Mouse (Mus musculus): ENCODE results near the gene Col18a1. TPM values are rescaled to one million over a fixed set of nuclear protein-coding genes. Genes with fewer than 3 reads are reported as not detected.

The Col18a1 gene
- polyA plus RNA-seq, 1 experiment = 85.0 TPM

DNA sequence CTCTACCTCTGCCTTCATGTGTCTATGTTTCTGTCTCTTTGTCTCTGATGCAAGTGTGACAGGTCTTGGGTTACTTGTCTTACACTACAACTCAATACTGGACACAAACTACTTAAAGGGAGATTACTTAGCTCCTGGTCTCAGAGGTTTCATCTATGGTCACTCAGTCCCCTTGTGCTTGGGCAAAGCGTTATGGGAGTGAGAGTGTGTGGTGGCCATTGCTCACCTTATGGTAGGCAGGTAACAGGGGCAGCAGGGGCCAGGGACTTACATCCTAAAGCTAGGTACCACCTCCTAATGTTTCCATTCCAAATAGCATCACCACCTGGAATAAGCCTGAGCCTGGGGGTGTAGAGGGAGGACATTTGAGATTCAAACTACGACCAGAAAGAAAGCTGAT lies 39.8 kb upstream of the Col18a1 start:
- H3K4me1 ChIP-seq (ENCODE audit: control insufficient read depth, insufficient read depth, low read length) = peaks cover 21% of the 10 kb centered on the region
- peak overlapping the region; percentile 93 for H3K27ac ChIP-seq (ENCODE audit: insufficient read depth, low read length)
- no peak for TF ChIP-seq CTCF (IDR thresholded peaks at IDR 0.05; ENCODE audit: borderline replicate concordance, insufficient read depth, low read length)
- TF ChIP-seq POLR2A (IDR thresholded peaks at IDR 0.05; ENCODE audit: low read depth, low read length) = no peak
- H3K4me3 ChIP-seq (ENCODE audit: insufficient read depth, low read length) = no peak overlapping the region

DNA sequence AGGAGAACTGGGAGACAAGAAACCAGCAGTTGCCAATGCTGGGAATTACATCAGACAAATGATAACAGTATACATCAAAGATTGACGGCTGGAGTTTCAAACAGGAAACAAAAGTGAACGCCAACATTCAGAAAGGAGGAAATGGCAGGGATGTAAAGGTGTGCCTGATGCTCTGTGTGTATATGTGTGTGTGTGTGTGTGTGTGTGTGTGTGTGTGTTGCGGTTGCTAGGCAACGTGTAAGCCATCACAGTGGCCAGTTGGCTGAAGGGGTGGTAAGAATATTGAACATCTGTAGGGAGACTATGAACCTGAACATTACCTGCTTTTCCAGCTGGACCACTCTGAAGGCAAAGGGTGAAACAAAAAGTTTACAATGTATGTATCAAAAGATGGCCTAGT lies 37.6 kb upstream of the Col18a1 start:
- TF ChIP-seq POLR2A (IDR thresholded peaks at IDR 0.05; ENCODE audit: low read depth, low read length) (no peak), CTCF (IDR thresholded peaks at IDR 0.05; ENCODE audit: borderline replicate concordance, insufficient read depth, low read length) (no peak)
- no peak overlapping the region for H3K4me3 ChIP-seq (ENCODE audit: insufficient read depth, low read length)
- H3K27ac ChIP-seq (ENCODE audit: insufficient read depth, low read length) = no peak overlapping the region
- H3K4me1 ChIP-seq (ENCODE audit: control insufficient read depth, insufficient read depth, low read length) = peaks cover 12% of the 10 kb centered on the region

DNA sequence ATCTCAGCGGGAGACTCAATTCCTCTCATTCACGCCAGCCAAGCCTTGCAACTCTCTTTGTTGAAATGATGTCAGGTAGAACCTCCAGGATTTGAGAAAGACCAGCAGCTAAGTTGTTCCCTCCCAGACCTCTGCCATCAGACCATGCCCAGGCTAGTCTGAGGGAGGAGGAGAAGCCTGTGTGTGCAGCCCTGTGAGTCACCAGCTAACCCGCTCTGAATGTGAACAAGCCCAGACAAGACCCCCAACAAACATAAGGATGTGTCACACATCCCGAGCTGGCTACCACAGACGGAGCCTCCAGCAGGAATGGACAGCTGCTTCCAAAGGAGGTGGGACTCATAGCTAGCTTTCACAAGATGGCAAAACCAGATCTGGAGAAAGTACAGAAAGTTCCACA lies 35.6 kb upstream of the Col18a1 start:
- no peak for TF ChIP-seq CTCF (IDR thresholded peaks at IDR 0.05; ENCODE audit: borderline replicate concordance, insufficient read depth, low read length)
- peak; percentile 20; the same call in 1 of the 2 replicates for TF ChIP-seq POLR2A (IDR thresholded peaks at IDR 0.05; ENCODE audit: low read depth, low read length)
- Histone ChIP-seq H3K27ac (ENCODE audit: insufficient read depth, low read length) (peak overlapping the region; percentile 88), H3K4me3 (ENCODE audit: insufficient read depth, low read length) (no peak overlapping the region), H3K4me1 (ENCODE audit: control insufficient read depth, insufficient read depth, low read length) (peaks cover 5% of the 10 kb centered on the region)

DNA sequence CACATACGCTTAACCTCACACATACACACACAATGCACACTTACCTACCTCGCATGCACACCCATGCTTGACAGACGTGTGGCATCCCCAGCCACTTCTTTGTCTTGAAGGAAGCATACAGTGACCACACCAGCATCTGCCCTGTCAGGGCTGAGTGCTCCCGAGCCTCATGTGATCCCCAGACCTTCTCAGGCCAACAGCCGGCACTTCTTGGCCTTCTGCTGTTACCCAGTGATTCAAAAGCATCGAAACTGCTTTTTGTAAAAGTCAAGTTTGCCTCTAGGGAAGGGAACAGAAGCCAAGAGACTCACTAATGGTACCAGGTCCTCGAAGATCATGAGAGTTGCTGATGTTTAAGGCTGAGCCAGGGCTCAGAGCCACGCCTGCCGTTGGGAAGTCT lies 33.9 kb upstream of the Col18a1 start:
- no peaks in the 10 kb centered on the region for H3K4me1 ChIP-seq (ENCODE audit: control insufficient read depth, insufficient read depth, low read length)
- H3K4me3 ChIP-seq (ENCODE audit: insufficient read depth, low read length) = no peak overlapping the region
- no peak for TF ChIP-seq CTCF (IDR thresholded peaks at IDR 0.05; ENCODE audit: borderline replicate concordance, insufficient read depth, low read length)
- TF ChIP-seq POLR2A (IDR thresholded peaks at IDR 0.05; ENCODE audit: low read depth, low read length) = no peak
- H3K27ac ChIP-seq (ENCODE audit: insufficient read depth, low read length) = no peak overlapping the region

DNA sequence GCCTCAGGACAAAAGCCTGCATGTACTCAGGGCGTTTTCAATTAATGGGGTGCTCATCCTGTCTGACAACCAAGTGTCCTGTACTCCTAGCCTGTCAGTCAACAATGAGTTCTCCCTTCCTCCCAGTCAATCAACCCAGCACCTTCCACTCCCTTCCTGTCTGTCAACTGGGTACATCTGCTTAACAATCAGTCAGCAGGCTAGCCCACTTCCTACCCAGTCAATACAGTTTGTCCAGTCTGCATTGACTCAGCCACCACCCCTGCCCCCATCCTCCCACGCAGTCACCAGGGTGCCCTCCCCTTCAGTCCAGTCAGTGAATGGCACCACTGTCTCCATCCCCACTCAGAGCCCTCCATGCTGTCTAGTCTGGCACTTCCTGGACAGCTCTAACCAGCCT lies 32.9 kb upstream of the Col18a1 start:
- no peak overlapping the region for H3K27ac ChIP-seq (ENCODE audit: insufficient read depth, low read length)
- H3K4me3 ChIP-seq (ENCODE audit: insufficient read depth, low read length) = no peak overlapping the region
- TF ChIP-seq CTCF (IDR thresholded peaks at IDR 0.05; ENCODE audit: borderline replicate concordance, insufficient read depth, low read length) (no peak), POLR2A (IDR thresholded peaks at IDR 0.05; ENCODE audit: low read depth, low read length) (no peak)
- no peaks in the 10 kb centered on the region for H3K4me1 ChIP-seq (ENCODE audit: control insufficient read depth, insufficient read depth, low read length)

DNA sequence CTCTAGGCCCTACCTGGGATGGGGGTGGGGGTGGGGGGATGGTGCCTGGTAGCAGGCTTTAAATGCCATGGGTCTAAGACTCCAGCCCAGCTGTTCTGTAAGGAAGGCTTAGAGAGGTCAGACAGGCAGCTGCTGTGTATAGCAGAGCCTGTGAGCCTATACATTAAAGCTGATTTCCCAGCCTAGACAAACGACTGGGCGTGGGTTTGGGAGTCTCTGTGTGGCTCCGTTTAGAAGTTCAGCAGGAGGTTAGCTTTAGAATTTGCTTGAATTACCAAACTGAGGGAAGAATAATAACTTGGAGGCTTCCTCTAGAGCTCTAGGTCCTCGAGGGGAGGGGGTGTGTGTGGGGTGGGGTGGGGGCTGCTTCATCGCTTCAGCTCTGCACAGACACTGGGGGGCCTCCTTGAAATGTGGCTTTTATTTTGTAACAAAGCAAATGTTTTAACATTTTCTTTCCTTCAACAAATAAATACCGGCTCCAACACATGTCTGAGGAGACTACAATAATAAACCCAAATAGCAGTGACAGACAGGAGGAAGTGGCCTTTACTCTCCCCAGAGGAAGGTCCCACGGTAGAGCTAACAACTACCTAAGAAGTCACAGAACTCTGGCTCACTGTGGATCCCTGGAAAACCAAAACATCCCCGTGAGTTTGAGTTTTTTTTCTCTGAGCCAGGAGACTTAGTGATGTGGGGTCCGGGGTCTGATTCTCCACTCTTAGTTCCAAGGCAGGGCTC lies 31.3 kb upstream of the Col18a1 start:
- Histone ChIP-seq H3K4me3 (ENCODE audit: insufficient read depth, low read length) (no peak overlapping the region), H3K27ac (ENCODE audit: insufficient read depth, low read length) (no peak overlapping the region), H3K4me1 (ENCODE audit: control insufficient read depth, insufficient read depth, low read length) (no peaks in the 10 kb centered on the region)
- TF ChIP-seq CTCF (IDR thresholded peaks at IDR 0.05; ENCODE audit: borderline replicate concordance, insufficient read depth, low read length) (no peak), POLR2A (IDR thresholded peaks at IDR 0.05; ENCODE audit: low read depth, low read length) (no peak)

DNA sequence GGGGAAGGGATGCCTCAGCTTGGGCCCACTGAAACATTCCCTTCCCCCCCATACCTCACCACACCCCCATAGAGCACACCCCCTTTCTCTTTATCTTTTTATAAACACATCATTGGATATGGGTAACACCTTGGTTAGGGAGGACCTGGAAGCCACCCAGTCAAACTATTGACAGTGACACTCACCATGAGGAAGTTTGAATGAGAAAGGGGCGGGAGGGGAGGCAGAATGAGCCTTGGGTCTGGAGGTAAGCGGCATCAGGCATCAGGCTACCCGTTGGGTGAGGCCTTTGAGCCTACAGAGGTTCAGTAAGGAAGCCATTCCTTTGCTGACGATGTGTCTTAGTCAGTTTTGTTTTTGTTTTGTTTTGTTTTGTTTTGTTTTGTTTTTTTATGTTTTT lies 30.3 kb upstream of the Col18a1 start:
- no peaks in the 10 kb centered on the region for H3K4me1 ChIP-seq (ENCODE audit: control insufficient read depth, insufficient read depth, low read length)
- H3K27ac ChIP-seq (ENCODE audit: insufficient read depth, low read length) = no peak overlapping the region
- no peak for TF ChIP-seq POLR2A (IDR thresholded peaks at IDR 0.05; ENCODE audit: low read depth, low read length)
- no peak for TF ChIP-seq CTCF (IDR thresholded peaks at IDR 0.05; ENCODE audit: borderline replicate concordance, insufficient read depth, low read length)
- no peak overlapping the region for H3K4me3 ChIP-seq (ENCODE audit: insufficient read depth, low read length)

DNA sequence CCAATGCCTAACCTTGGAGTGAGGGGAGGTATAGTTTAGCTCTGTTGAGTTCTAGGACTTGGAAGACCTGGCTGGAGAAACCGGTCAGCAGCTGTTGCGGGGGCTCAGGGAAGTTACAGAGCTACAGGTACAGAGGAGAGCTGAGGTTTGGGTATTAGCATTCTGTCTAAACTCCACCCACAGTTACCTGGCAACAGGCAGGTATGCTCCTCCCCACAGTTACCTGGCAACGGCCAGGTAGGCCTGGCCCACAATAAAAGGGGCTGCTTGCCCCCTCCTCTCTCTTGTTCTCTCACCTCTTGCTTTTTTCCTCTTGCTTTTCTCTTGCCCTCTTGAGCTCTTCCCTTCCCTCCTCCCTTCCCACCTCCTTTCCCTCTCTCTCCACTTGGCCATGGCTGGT lies 29.8 kb upstream of the Col18a1 start:
- no peaks in the 10 kb centered on the region for H3K4me1 ChIP-seq (ENCODE audit: control insufficient read depth, insufficient read depth, low read length)
- no peak overlapping the region for H3K4me3 ChIP-seq (ENCODE audit: insufficient read depth, low read length)
- TF ChIP-seq POLR2A (IDR thresholded peaks at IDR 0.05; ENCODE audit: low read depth, low read length) = no peak
- TF ChIP-seq CTCF (IDR thresholded peaks at IDR 0.05; ENCODE audit: borderline replicate concordance, insufficient read depth, low read length) = no peak
- no peak overlapping the region for H3K27ac ChIP-seq (ENCODE audit: insufficient read depth, low read length)

DNA sequence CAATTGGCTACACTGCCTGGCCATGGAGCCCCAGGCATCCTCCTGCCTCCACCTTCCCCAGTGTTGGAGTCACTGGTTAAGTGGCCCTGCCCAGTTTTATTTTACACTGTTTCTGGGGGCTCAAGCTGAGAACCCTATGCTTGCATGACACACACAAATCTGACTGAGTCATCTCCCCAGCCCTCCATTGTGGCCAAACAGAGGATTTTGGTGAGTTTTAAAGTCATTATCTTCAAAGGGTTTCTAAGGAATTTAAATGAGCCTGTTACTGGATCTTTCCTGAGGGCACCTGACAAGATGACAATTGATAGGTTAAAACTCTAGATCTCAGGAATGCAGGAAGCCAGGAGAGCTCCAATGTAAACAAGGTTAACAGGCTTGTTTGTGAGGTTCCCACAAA lies 27.1 kb upstream of the Col18a1 start:
- TF ChIP-seq CTCF (IDR thresholded peaks at IDR 0.05; ENCODE audit: borderline replicate concordance, insufficient read depth, low read length) (no peak), POLR2A (IDR thresholded peaks at IDR 0.05; ENCODE audit: low read depth, low read length) (no peak)
- H3K27ac ChIP-seq (ENCODE audit: insufficient read depth, low read length) = no peak overlapping the region
- H3K4me3 ChIP-seq (ENCODE audit: insufficient read depth, low read length) = no peak overlapping the region
- H3K4me1 ChIP-seq (ENCODE audit: control insufficient read depth, insufficient read depth, low read length) = no peaks in the 10 kb centered on the region; the same call in 1 of the 2 replicates

DNA sequence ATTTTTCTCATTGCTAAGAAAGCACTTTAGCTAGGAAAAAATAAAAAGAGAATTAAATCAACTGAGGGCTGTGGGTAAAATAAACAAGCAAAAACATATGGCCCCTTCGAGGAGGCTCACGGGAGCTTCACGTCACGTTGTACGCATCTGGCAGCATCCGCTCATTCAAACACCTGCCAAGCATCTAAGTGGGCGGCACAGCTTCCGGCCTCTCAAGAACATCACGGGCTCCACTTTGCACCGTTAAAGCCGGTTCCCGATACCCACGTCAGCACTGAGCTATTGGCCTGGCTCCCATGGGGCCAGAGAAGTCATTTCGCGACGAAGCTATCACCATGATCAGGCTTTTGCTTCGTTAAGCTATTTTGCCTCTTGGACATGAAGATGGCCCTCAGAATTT lies 26.4 kb upstream of the Col18a1 start:
- TF ChIP-seq CTCF (IDR thresholded peaks at IDR 0.05; ENCODE audit: borderline replicate concordance, insufficient read depth, low read length) (no peak), POLR2A (IDR thresholded peaks at IDR 0.05; ENCODE audit: low read depth, low read length) (no peak)
- H3K4me1 ChIP-seq (ENCODE audit: control insufficient read depth, insufficient read depth, low read length) = no peaks in the 10 kb centered on the region; the same call in 1 of the 2 replicates

More for the DNA sequence above, 26.4 kb upstream of the Col18a1 start:
- H3K4me3 ChIP-seq (ENCODE audit: insufficient read depth, low read length) = no peak overlapping the region
- no peak overlapping the region for H3K27ac ChIP-seq (ENCODE audit: insufficient read depth, low read length)

Data from embryonic fibroblast, embryonic 13.5 days (primary cell).